Mouse (Mus musculus) 3134 (cell line): ENCODE measurements around the gene Terb1.

Experiments
- DNase-seq: peaks from one replicate; pipeline ENCODE4 v3.0.0-alpha.2; 2011; ENCODE audit warnings: low spot score; ENCODE audit not compliant: insufficient read length; ENCODE audit errors: extremely low read depth

The Terb1 gene

GRCm38 (mm10) chr8:104509061-104510006 is at the start of gene Terb1:
Gene Terb1, minus strand, starts transcription at chr8:104509910.
- peak; percentile 10 for DNase-seq

DNA sequence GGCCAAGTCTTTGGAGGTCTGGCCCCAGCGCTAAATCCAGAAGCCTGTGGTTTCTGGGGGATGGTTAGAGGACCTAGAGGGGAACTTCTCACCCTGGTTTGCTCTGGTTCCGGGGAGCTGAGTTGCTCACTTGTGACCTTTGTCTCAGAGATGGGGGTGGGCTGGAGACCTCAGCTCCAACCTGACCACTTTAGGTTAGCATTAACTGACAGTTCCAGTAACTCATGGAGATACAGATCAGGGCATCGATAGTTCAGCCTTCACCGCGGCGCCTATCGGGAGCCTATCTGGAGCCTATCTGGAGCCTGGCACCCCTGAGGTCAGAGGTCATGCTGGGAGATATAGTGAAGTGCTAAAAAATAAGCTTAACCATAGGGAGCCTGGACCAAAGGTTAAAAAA is 47.5 kb upstream of the Terb1 start:
- DNase-seq: no peak

GRCm38 (mm10) chr8:104555191-104555590 is 45.5 kb upstream of the Terb1 start:
- no peak for DNase-seq

- no peak for DNase-seq
Measured at GRCm38 (mm10) chr8:104543440-104544045, 33.8 kb upstream of the Terb1 start.

- no peak for DNase-seq
Measured at GRCm38 (mm10) chr8:104542160-104542559, 32.5 kb upstream of the Terb1 start.

DNA sequence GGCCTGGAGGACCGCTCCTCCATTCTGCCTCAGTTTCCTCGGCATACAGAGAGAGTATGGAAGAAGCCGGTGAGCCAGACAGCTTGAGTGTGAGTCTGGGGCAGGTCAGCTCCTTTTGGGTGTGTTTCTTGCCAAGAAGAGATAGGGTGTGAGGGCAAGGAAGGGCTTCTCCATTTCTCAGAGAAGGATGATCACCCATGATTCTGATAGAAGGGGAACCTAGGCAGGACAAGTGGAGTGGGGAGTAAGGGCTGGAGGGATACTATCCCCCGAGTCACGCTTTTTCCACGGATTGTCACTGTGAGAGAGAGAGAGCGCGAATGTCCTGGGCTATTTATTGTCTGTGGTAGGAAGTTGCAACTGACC is 31.8 kb upstream of the Terb1 start:
- DNase-seq: no peak

DNA sequence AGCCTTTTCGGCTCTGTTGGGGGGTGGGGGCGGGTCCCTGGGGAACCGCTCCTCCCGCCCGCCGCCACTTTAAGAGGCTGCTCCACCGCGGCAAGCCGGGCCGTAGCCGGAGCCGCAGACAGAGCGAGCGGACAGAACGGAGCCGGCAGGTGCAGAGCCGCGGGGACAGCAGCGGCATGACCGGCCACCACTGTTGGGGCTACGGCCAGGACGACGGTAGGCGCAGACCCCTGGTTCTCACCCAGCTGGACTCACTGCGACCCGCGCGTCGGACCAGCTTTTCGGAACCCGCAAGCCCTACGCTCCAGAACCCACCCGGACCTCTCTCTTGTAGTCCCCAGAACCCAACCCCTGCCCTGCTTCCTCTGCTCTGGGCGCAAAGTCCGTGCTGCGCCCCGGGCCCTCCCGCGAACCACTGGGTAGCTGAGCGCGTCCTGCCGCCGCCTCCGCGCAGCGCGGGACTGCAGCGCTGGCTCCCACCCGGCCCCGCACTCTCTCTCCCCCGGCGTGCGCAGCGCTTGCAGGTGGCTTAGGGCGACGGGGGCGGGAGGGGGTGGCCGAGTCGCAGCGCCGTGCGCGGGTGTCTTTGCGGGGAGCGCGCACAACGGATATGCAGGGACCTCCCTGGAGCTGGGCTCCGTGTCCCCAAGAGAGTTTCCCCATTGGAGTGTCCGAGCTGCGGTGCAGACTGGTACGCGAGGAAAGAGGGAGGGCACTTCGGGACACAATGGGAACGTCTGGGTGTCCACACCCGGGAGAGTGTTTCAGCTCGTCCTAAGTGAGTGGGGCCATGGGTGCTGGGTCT is 31.2 kb upstream of the Terb1 start:
- no peak for DNase-seq

- DNase-seq: no peak
Measured at GRCm38 (mm10) chr8:104540238-104540637, 30.5 kb upstream of the Terb1 start.

GRCm38 (mm10) chr8:104539566-104539965 is 29.9 kb upstream of the Terb1 start:
- no peak for DNase-seq

DNA sequence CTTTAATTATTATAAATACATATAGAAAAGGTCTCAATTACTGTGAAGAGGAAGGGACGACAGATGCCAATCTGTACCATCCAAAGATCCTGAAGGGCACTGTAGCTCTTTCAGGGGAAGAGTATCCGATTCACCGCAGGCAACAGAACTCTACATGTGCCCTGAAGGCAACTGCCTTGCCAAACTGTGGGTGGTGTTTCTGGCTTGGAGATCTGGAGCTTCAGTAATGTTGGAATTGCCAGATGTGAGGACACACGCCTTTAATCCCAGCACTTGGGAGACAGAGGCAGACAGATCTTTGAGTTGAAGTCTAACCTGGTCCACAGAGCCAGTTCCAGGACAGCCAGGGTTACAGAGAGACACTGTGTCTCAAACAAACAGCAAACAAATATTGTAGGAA is 29.2 kb upstream of the Terb1 start:
- DNase-seq: no peak

DNA sequence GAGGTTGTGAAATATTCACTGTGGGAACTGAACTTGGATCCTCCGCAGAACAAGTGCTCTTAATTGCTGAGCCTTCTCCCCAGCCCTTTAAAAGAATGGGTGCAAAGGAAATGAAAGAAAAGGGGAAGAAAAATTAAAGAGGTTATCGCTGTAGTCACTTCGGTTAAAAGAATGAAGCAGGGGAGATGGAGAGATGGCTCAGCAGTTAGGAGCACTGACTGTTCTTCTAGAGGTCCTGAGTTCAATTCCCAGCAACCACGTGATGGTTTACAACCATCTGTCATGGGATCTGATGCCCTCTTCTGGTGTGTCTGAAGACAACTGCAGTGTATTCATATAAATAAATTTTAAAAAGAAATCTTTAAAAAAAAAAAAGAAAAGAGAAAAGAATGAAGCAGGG is 26.3 kb upstream of the Terb1 start:
- no peak for DNase-seq

- DNase-seq: no peak
Measured at GRCm38 (mm10) chr8:104535378-104535777, 25.7 kb upstream of the Terb1 start.

GRCm38 (mm10) chr8:104534779-104535141 is 25.1 kb upstream of the Terb1 start:
- DNase-seq: no peak

GRCm38 (mm10) chr8:104533971-104534778 is 24.5 kb upstream of the Terb1 start, which contains the start of the genes Nae1 and Car7:
Gene Nae1, minus strand, starts transcription at chr8:104534637.
Gene Car7, plus strand, starts transcription at chr8:104534689.
- peak; percentile 92 for DNase-seq

DNA sequence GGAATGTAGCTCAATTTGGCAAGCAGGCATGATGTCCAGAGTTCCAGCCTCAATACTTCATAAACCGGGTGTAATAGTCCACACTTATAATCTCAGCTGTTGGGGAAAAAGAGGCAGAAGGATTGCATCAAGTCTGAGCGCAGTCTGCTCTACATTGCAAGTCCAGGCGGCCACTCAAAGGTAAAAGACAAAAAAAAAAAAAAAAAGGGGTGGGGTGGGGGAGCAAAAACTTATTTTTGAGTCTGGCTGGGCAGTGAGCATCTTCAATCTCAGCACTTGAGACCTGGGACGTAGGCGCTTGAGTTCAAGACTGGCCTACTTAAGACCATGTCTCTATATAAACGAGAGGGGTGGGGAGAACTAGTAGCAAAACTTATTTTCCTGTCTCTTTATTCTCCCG is 23.8 kb upstream of the Terb1 start:
- DNase-seq: no peak

DNA sequence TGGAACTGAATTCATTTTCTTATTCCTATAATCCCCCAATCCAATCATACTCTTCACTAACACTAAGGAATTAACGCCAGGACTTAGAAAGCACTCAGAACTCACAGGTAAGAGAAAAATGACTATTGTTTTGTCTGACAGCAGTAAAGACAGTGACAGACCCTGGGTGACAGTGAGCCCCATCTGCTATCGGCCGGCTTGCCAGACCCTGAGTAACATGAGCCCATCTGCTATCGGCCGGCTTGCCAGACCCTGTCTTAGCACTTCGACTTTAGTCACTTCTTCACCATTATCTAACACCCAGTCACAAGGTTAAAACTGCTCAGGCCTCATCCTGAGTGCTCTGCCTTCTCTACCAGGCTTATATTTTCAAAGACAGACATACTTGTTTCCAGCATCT is 20.0 kb upstream of the Terb1 start:
- no peak for DNase-seq

- no peak for DNase-seq
Measured at GRCm38 (mm10) chr8:104517872-104518271, 8.2 kb upstream of the Terb1 start.

- DNase-seq: no peak
Measured at GRCm38 (mm10) chr8:104510134-104510533, 424 bp upstream of the Terb1 start.

DNA sequence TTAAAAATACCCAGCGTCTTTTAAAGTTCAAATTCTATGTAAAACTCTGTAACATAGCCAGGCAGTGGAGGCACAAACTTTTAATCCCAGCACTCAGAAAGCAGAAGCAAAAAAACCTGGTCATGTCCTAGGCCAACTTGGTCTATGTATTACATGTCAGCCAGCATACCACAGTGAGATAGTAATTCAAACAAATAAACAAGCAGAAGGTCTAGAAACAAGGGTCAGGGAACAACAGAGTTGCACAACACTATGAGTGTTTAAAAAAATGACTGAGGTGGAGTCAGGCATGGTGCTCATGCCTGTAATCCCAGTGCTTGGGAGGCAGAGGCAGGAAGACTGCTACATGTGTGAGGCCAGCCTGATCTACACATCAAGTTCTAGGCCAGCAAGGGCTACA is 30.6 kb downstream of the Terb1 start:
- no peak for DNase-seq

- no peak for DNase-seq
Measured at GRCm38 (mm10) chr8:104472465-104472864, 37.2 kb downstream of the Terb1 start.
